8 mouse cellular contexts compared by ENCODE assay signal in genomic region chr2:27043461-27043860, GRCm38 (mm10). TPM values are rescaled to one million over a fixed set of nuclear protein-coding genes. Genes with fewer than 3 reads are reported as not detected.
A peak's percentile ranks its signal among the peaks of the same experiment; 100 is the strongest.
DNase-seq lines count a peak whose midpoint lies in the region; ATAC-seq and TF ChIP-seq lines count a peak whose summit lies in the region.

No protein-coding gene starts in this region.

- no peak overlapping the region for H3K27ac ChIP-seq in lung, embryonic 14.5 days (ENCODE audit: low read depth)

- no peak overlapping the region for H3K9ac ChIP-seq in lung, embryonic 14.5 days

- H3K27me3 ChIP-seq in lung, embryonic 14.5 days (ENCODE audit: insufficient read depth, low read length): no peaks in the 10 kb centered on the region

- H3K9me3 ChIP-seq in lung, embryonic 14.5 days (ENCODE audit: low read depth, low read length): no peaks in the 10 kb centered on the region

- H3K4me1 ChIP-seq in lung, embryonic 14.5 days (ENCODE audit: insufficient read depth): no peaks in the 10 kb centered on the region

- TF ChIP-seq CTCF in lung, embryonic 14.5 days (IDR thresholded peaks at IDR 0.05; ENCODE audit: low read depth): peak; percentile 95

- no peaks in the 10 kb centered on the region for H3K36me3 ChIP-seq in lung, embryonic 14.5 days (ENCODE audit: insufficient read depth)

- no peak overlapping the region for H3K4me2 ChIP-seq in lung, embryonic 14.5 days

- WGBS in lung, embryonic 14.5 days: 16% methylated on average over 3 of the region's 3 CpGs

- peak; percentile 91 for ATAC-seq in frontal cortex, adult (ENCODE audit: low TSS enrichment)
- peak; percentile 77 to 86 for ATAC-seq in hematopoietic stem cell, adult 5-6 weeks (replicated peaks in 1 of 2; ENCODE audit: insufficient read depth in 1 of 2, low FRiP score in 2 of 2, low TSS enrichment in 1 of 2, low read depth in 1 of 2, poor library complexity in 2 of 2, severe bottlenecking in 2 of 2)
- ATAC-seq in lung, embryonic 14.5 days (ENCODE audit: insufficient read depth): peak; percentile 87

- peak; percentile 34 to 56 for DNase-seq in CD8-positive naive resting alpha-beta T cell, adult 2 months (ENCODE audit: low read depth in 2 of 2, low spot score in 2 of 2)
- DNase-seq in cerebellum, adult 18-20 months: peak; percentile 77 to 83
- peak; percentile 78 for DNase-seq in layer of hippocampus, adult 9-10 months (ENCODE audit: low spot score)
- peak; percentile 94 for DNase-seq in lung, embryonic 14.5 days
- peak; percentile 42 for DNase-seq in retina, adult 2 months (ENCODE audit: low read depth, low spot score)
- DNase-seq in thymus, postnatal 14 days: peak; percentile 91

- H3K4me3 ChIP-seq in lung, embryonic 14.5 days (ENCODE audit: low read depth, low read length): no peak overlapping the region

RNA-seq across cellular contexts. Expression of gene Slc2a6, which starts 15.7 kb away (rescaled TPM):
- total RNA-seq in hematopoietic stem cell, adult 5-6 weeks (2017): 1.2 and 5.8 TPM in 2 replicates
- 0.28 and 0.35 TPM in 2 replicates for polyA plus RNA-seq in lung, embryonic 14.5 days (2014; fragmentation: Nextera tagmentation; extraction: Ambion mirVana)

RNA-seq across cellular contexts. Expression of gene Mymk, which starts 28.5 kb away (rescaled TPM):
- total RNA-seq in hematopoietic stem cell, adult 5-6 weeks (2017): not detected in 2 replicates
- 0.17 and 0.18 TPM in 2 replicates for polyA plus RNA-seq in lung, embryonic 14.5 days (2014; fragmentation: Nextera tagmentation; extraction: Ambion mirVana)

RNA-seq across cellular contexts. Expression of gene Cacfd1, which starts 33.7 kb away (rescaled TPM):
- 5.8 and 7.4 TPM in 2 replicates for total RNA-seq in hematopoietic stem cell, adult 5-6 weeks (2017)
- polyA plus RNA-seq in lung, embryonic 14.5 days (2014; fragmentation: Nextera tagmentation; extraction: Ambion mirVana): 48.4 and 58.8 TPM in 2 replicates

RNA-seq across cellular contexts. Expression of gene Adamtsl2, which starts 35.7 kb away (rescaled TPM):
- 2.3 TPM in 1 of 2 replicates, not detected in the other for total RNA-seq in hematopoietic stem cell, adult 5-6 weeks (2017)
- polyA plus RNA-seq in lung, embryonic 14.5 days (2014; fragmentation: Nextera tagmentation; extraction: Ambion mirVana): 19.2 and 21.0 TPM in 2 replicates

Comparison
In these comparisons a context has a peak if more than half of its experiments do, and no peak if none do; other contexts are left out.
1. DNase-seq: peak in every context shown above with its lines; median percentile 94 in lung, embryonic 14.5 days; 91 in thymus, postnatal 14 days; 80 in cerebellum, adult 18-20 months; 78 in layer of hippocampus, adult 9-10 months; 45 in CD8-positive naive resting alpha-beta T cell, adult 2 months; 42 in retina, adult 2 months.